Mouse (Mus musculus) spleen, adult 12 weeks (tissue): ENCODE results near the gene Mdga1.

Experiments
- DNase-seq: peaks from one replicate; pipeline ENCODE4 v3.0.0; 2022; ENCODE audit warnings: low spot score

Gene Mdga1

DNA sequence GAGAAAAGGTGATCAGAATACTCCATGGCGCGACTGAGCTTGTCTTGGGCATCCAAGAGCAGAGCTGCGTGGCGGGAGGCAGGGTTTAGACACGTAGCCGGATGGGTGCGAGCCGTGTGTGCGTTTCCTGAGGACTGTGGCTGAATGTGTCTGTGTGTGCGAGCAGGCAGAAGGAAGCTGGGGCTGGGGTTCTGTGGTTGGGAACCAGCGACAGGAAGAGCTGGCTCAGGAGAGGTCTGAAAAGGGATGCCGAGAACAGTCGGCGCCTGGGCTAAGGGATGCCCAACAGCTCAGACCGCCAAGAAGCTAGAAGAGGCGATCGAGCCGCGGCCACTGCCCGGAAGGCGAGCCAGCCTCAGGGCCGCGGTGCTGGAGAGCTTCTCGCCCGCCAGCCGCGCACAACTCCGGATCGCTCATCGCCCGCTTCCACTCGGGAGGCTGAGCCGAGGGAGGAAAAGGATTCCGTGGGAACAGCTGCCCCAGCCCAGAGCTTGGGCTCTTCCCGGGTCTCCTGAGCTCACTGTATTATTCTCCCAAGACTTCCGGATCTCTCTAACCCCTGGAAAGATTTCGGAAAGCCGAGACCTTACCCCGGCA lies 83.1 kb downstream of the Mdga1 start:
- DNase-seq, result no peak

GRCm38 (mm10) chr17:29886061-29886460 lies 83.8 kb downstream of the Mdga1 start:
- no peak for DNase-seq

DNA sequence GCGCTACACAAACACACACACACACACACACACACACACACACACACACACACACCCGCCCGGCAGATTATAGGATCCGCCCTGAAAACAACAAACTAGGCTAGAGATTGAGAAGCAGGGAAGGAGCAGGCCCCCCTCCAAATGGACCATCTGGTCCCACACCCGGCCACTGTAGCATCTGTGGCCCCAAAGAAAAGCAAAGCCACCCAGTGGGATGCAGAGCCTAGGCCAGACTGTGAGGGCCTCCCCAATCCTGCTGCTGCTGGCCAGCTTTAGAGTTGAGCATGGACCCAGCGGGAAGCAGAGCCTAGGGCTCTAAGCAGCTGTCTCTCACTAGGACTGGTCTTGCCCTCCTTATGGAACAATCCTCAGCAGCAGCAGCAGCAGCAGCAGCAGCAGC lies 85.3 kb downstream of the Mdga1 start:
- DNase-seq, result no peak

DNA sequence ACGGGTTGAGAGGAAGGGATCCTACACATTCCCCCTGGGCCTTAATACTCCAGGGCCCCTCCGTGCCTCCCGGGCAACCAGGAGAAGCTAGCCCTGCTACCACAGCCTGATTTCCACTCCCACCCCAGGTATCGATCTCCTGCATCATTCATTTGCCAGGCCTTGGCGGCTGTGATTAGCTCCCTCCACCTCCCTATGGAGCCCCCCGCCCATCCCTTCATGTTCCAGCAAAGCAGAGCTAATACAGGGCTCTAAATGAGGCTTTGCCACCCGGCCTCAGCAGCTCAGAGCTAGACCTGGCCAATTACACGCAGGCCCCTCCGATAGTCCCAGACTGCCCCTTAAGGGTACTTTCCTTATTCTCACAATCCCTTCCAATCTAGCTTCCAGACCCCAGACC lies 86.5 kb downstream of the Mdga1 start:
- DNase-seq, result no peak

- peak; percentile 34 for DNase-seq
Observed at GRCm38 (mm10) chr17:29882885-29883284, 87.0 kb downstream of the Mdga1 start.

DNA sequence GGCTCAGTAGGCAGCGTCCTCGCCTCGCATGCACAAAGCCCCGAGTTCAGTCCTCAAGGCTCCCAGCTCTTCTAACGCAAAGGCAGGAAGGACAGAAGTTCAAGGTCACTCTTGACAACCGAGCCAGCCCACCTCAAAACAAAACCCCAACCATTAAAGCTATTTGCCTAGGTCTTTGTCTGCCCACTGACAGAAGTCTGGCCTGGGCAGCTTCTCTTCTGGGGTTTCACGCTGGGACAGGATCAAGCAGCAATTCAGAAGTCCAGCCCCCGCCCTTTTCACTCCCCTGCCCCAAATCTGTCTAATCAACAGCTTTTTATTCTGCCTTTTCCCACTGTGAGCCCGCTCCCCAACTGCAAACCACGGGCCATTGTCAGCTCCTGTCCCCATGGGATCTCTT lies 89.6 kb downstream of the Mdga1 start:
- DNase-seq, result no peak

DNA sequence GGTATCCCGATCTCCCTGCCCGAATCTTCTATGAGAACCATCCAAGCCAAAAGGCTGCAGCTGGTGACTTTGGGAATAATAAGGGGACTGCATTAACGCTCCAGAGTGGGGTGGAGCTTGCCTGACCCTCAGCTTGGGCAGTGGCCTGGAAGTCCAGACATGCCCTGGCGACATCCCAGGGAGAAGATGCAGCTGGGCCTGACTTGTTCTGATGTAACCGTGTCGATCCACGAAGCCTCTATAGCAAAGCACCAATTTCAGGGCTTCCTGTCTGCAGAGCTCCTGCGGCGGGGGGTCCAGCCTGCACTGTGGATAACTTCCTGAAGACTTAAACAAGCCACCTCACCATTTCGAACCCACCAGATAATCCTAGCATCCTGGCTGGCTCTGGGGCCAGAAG lies 90.9 kb downstream of the Mdga1 start:
- DNase-seq, result no peak

- DNase-seq, result no peak
Observed at GRCm38 (mm10) chr17:29874082-29874679, 95.7 kb downstream of the Mdga1 start.

DNA sequence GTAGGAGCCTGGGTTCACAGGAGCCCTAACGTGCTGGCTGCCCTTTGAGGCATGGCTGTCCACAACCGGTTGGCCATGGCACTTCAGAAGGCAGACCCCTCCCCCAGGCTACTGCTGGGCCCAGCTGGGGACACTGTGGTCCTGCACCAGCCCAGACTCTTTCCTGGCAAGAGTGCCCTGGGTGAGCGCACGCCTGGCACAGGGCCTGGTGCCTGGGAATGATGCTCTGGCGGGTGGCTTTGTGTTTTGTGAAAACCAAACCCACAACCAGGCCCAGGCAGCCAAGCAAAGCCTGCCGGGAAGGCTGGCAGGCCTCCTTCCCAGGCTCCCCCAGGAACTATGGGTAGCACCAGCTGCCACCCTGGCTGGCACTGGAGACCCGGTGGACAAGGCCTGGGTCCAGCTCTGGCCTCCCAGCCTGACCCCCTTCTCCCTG lies 96.3 kb downstream of the Mdga1 start:
- DNase-seq, result no peak

DNA sequence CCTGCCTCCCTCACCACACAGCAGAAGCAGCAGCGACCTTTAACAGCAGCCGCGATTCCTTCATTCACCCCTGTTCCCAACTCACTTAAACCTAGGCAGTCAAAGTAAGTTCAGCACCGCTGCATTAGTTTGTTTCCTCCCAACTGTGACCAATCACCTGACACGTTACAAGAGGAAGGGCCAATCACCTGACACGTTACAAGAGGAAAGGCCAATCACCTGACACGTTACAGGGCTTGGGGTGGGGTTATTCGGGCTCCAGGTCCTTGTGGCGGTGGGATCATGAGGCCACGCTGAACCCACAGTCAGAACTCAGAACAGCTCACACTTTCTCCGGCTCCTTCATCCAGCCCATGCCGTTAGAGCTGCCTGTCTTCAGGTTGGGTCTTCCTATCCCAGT lies 99.6 kb downstream of the Mdga1 start:
- no peak for DNase-seq

DNA sequence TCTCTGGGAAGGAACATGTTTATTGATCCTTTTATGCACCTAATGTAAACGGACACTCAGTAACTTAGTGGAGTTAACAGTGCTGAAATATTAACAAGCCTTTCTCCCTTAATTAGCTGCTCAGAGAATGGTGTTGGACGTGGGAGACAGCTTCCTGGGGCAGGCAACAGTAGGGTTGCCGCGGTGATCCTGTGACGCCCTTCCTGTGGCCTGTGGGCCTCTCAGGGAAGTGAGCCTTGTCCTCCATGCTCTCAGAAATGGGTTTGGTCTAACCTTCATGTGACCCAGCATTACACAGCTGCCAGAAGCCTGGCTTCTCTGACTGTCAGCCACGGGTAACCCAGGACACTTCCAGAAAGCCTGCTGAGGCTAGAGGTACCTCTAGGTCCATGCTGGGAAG lies 104.0 kb downstream of the Mdga1 start:
- DNase-seq, result no peak

DNA sequence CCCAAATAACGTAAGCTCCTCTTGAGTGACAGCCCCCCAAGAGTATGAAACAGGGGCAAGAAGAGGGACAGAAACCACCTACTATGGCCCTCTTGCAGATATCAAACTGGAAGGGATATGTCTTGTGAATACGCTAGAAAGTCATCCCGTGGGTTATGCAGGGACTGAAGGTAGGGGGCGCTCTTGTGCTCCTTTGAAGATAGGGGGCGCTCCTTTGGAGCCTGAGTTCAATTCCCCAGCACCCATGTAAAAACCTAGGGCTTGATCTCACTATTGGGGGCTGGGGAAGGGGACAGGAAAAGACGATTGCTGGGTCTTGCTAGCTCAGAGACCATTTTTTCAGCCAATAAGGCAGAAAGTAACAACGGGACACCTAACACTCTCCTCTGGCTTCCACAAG lies 105.4 kb downstream of the Mdga1 start:
- no peak for DNase-seq

- DNase-seq, result peak; percentile 35
Observed at GRCm38 (mm10) chr17:29859788-29860283, 110.1 kb downstream of the Mdga1 start.

DNA sequence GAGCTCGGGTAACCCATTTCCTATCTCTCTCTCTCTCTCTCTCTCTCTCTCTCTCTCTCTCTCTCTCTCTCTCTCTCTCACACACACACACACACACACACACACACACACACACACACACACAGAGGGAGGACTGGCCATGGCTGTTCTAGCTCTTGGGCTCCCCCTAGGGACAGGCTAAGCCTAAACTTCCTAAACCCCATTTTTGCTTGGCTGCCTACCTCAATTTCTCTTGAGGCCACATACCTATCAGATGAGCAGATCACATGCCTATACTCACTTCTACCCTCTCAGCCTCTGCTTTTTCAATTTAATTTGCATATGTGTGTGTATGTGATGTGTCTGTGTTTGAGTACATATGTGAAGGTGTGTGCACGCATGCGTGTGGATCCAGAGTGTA lies 111.1 kb downstream of the Mdga1 start:
- DNase-seq, result peak; percentile 14

DNA sequence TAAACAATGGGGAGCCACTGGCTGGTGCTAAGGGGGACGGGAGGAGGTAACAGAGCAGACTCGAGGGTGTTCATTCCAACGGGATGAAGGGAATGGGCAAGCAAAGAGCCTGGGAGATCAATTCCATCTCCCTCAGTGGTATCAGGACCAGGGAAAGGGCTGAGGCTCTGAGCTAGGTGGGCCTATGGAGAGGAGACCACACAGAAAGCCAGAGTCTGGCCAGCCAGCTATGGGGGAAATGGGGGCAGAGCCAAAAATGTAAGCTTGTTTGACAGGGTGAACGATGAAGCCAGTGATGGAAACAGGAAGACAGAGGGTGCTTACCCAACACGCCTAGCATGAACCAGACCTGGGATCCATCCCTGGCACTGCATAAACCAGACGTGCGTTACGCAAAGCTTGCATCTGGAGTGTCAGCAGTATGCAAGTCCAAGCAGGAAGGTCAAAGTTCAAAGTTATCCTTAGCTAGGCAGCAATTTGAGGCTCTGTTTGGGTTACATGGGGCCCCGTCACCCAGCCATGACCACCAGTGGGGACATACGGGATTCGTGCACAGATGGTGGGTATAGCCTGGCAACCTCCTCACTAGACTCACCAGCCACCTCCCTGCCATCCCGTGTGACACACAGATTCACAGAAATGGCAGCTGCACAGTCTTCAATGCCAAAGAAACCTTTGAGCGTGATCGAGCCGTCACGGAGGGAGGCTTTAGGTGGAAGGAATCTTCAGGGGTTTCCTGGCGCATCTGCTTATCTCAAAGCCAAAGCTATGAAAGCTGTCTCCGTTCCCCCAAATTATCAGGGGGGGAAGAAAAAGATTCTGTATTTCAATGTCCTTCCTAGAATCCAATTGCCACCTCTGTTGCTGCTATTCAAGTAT lies 113.9 kb downstream of the Mdga1 start:
- no peak for DNase-seq

DNA sequence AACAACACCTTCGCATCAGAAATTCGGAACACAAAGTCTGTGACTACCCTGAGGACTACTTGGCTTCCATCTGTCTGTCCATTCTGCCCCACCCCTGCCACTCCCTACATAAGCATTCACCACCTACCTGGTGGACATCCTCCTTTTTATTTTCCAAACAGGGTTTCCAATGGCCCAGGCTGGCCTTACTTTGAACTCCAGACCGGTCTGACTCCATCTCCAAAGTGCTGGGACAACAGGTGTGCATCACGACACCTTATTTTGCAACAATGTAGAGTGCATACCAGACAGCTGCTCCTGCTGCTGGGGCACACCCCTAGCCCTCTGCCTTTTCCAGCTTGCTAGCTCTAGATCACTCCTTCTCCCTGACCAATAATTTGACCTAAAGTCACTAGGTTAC lies 115.1 kb downstream of the Mdga1 start:
- DNase-seq, result no peak

GRCm38 (mm10) chr17:29854388-29854787 lies 115.5 kb downstream of the Mdga1 start:
- no peak for DNase-seq

DNA sequence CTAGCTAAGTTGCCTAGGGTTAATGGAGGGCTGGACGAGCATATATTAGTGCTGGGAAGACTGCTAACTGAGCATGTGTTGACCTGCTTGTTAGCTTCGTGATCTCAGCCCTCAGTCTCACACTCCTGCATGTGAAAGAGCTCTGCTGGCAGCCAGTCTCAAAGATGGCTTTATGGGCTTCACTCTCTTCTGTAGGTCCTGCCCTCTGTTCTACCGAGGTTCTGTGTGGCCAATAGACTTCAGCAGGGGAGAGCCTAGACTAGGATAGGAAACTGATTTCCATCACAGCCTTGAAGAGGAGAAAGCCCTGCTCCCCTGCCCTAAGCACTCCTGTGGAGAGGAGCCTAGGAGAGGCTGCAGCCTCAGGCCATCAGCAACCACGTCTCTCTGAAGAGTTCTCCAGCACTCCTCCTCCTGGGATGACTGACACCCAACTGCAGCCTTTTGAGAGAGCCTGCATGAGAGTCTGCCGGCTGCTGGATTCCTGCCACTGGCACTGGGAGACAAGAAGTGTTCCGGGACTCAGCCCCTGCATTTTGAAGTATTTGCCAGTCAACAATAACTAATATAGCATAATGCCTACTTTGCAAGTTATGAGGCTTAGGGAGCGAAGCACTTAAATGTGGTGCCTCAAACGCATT lies 116.9 kb downstream of the Mdga1 start:
- no peak for DNase-seq

GRCm38 (mm10) chr17:29849436-29849797 lies 120.5 kb downstream of the Mdga1 start:
- DNase-seq, result no peak

DNA sequence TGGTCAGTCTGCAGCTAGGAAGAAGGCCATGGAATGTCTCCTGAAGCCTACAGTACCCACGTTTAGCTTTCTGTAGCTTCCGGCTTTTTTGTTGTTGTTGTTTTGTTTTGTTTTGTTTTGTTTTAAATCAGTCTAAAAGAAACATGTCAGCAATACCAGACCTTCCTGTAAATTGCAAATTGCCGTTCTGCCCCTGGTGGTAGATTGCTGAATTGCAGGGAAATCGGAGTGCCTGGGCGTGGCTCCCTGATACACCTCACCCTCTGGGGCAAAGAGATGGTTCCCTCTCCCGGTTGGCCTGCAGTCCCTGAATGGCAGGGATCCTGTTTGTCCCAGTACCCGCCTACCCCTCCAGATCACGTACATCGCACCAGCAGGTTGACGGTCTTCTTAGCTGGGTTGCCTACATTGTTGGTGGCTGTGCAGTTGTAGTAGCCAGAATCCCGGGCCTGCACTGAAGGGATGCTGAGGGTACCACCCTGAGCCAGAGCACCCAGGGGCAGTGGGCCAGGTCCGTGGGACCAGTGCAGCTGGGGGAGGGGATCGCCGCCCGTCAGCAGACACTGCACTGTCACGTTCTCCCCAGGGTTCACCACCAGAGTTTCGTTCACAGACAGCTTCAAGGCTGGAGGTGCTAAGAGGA lies 121.0 kb downstream of the Mdga1 start:
- DNase-seq, result peak; percentile 60

- DNase-seq, result no peak
Observed at GRCm38 (mm10) chr17:29847291-29847690, 122.6 kb downstream of the Mdga1 start.

DNA sequence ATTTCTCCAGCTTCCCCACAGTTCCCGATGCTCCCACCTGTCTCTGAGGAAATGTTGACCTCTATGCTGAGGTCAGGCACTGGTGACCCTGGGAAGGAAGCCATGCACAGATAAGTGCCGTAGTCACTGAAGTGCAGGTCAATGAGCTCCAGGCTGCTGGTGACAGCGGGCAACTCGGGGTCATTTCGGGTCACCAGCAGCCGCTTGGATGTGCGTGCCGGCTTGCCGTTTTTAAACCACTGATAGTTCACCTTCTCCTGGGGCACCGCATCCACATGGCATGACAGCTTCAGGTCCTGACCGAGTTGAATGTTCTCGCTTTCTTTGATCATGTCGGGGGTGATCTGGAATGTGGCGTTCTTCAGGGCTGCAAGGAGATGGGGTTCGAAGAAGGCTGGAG lies 123.6 kb downstream of the Mdga1 start:
- DNase-seq, result no peak
